Mouse (Mus musculus) neural tube, postnatal 0 days (tissue): ENCODE data around the gene Slc26a11. TPM values are rescaled to one million over a fixed set of nuclear protein-coding genes. Genes with fewer than 3 reads are reported as not detected.

Experiments used
- microRNA counts: library from miRNA; unstranded; fragments of <30 nt; microRNA quantifications from one replicate; lab custom pipeline; 2015
- microRNA-seq: library from miRNA; unstranded; fragments of <30 nt; microRNA quantifications from one replicate; pipeline ENCODE4, GENCODE M21; 2016
- polyA plus RNA-seq: library from polyadenylated mRNA; unstranded; fragments of >200 nt; fragmentation: Nextera tagmentation; extraction: Ambion mirVana; gene quantifications from 2 replicates; pipeline ENCODE4 v1.2.1, GENCODE M21; 2015

The Slc26a11 gene
- polyA plus RNA-seq = 8.2 and 8.5 TPM in 2 replicates

GRCm38 (mm10) chr11:119355443-119356385 is at the start of gene Slc26a11, which contains the start of gene Sgsh:
Slc26a11 (plus strand) TSS chr11:119355557.
Sgsh (minus strand) TSS chr11:119355536.

GRCm38 (mm10) chr11:119307658-119307867 is 47.8 kb upstream of the Slc26a11 start, which contains the start of gene Card14:
Card14 (plus strand) TSS chr11:119307768.

DNA sequence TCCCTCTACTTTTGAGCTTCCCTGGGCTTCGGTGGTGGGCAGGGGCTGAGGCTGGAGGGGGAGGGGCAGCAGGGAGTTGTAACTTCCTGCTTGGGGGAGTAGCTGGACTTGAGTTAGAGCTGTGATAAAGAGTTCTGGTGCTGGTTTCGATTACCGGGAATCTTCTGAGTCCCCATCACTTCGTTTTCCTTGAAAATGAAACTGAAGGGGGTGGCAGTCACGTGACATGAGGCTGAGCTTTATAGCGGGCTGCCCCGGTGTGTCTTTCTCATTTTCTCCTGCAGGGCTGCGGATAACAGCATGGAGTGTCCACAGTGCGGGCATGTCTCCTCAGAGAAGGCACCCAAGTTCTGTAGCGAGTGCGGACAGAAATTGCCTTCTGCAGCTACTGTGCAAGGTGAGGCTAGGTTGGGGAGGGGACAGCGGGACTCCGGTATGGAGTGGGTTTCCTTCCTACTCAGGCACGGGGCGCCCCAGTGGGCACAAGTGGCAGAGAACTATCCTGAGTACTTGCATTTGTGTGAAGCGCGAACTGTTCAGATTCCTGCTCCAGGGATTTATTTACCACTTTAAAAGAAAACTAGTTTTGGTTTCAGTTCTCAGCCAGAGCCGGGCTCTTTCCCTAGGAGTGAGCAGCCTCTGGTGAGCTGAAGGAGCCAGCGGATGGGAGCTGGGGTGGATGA is 37.6 kb downstream of the Slc26a11 start, which contains the start of gene Rnf213:
TSS of gene Rnf213 (plus strand) at position 301 of the 683 bp plus-strand sequence.

MicroRNAs within 50 kb of the gene (microRNA counts, 519-probe panel; counts per million panel counts)
- microRNA mmu-miR-1932 (lab: Ali Mortazavi, UCI) = 40.5 counts per million

Small RNA genes within 50 kb of the gene (microRNA-seq; reads per million reads assigned to microRNA genes)
- not detected for gene Mir1932

Other genes with a start within 250 kb of the Slc26a11 start
- gene Tbc1d16, start 127.1 kb upstream of the Slc26a11 start, polyA plus RNA-seq = 32.0 and 38.5 TPM in 2 replicates
- gene Ccdc40, start 127.0 kb upstream of the Slc26a11 start, polyA plus RNA-seq = 7.6 and 8.6 TPM in 2 replicates
- 128 and 138 TPM in 2 replicates for gene Gaa, start 87.7 kb upstream of the Slc26a11 start, polyA plus RNA-seq
- 216 and 222 TPM in 2 replicates for gene Eif4a3, start 55.5 kb upstream of the Slc26a11 start, polyA plus RNA-seq
- gene Card14, start 47.8 kb upstream of the Slc26a11 start, polyA plus RNA-seq = 0.87 and 1.4 TPM in 2 replicates
- gene Sgsh, start within 50 bp of the Slc26a11 start, polyA plus RNA-seq = 7.4 and 7.5 TPM in 2 replicates
- 2.0 and 2.2 TPM in 2 replicates for gene Rnf213, start 37.5 kb downstream of the Slc26a11 start, polyA plus RNA-seq
- 11.7 and 15.1 TPM in 2 replicates for gene Endov, start 135.8 kb downstream of the Slc26a11 start, polyA plus RNA-seq
- 20.3 and 24.8 TPM in 2 replicates for gene Nptx1, start 192.2 kb downstream of the Slc26a11 start, polyA plus RNA-seq
- 10.8 and 11.3 TPM in 2 replicates for gene Rptor, start 247.3 kb downstream of the Slc26a11 start, polyA plus RNA-seq